Mouse (Mus musculus) forelimb bud, embryonic 11.5 days (tissue): ENCODE measurements around the gene Gm49388.
"Not testable (repeated sequence)": the region's sequence is repeated elsewhere in the genome, so short reads cannot be mapped to it uniquely, and the experiment has no call there.

Experiments
- DNase-seq: peaks from one replicate; pipeline ENCODE4 v3.0.0-alpha.2; 2012; ENCODE audit warnings: low read depth, low spot score

Gene Gm49388

GRCm38 (mm10) chr7:127840031-127840430 is 54.6 kb downstream of the Gm49388 start:
- not testable (repeated sequence) for DNase-seq

GRCm38 (mm10) chr7:127840886-127841285 is 55.5 kb downstream of the Gm49388 start:
- no peak for DNase-seq

- peak; percentile 86 for DNase-seq
Measured at GRCm38 (mm10) chr7:127841340-127842000, 56.1 kb downstream of the Gm49388 start.

GRCm38 (mm10) chr7:127842001-127842718 is 56.8 kb downstream of the Gm49388 start:
- peak; percentile 56 for DNase-seq

GRCm38 (mm10) chr7:127849973-127850875 is 64.8 kb downstream of the Gm49388 start:
- DNase-seq = no peak

- no peak for DNase-seq
Measured at GRCm38 (mm10) chr7:127850906-127851305, 65.5 kb downstream of the Gm49388 start.
